Mouse (Mus musculus) lung, embryonic 16.5 days (tissue): ENCODE measurements at regions not wholly inside any gene's neighbourhood (a gene's known extent, or its start where the extent isn't known, plus 50 kb on each side); places are given as distances from the start of the nearest gene placed in this dataset.
A peak's percentile ranks its signal among the peaks of the same experiment; 100 is the strongest.

Experiments
- ATAC-seq: fragments of 200-750 bp; cut with Nextera tagmentation; 2 replicates; pipeline ENCODE4 v1.8.0; 2017; ENCODE audit warnings: low read depth, mild to moderate bottlenecking, moderate library complexity
- H3K27ac ChIP-seq: fragments of 300-500 bp; sonication (generic); 2 replicates; pipeline ENCODE4 v1.5.1; 2014; ENCODE audit warnings: mild to moderate bottlenecking, control low read depth, low read length
- H3K27me3 ChIP-seq: fragments of 300-500 bp; sonication (generic); 2 replicates; pipeline ENCODE4 v1.6.1; 2014; ENCODE audit warnings: low read depth, low read length, mixed read lengths; ENCODE audit not compliant: control insufficient read depth, insufficient read depth
- H3K36me3 ChIP-seq: fragments of 300-500 bp; sonication (generic); 2 replicates; pipeline ENCODE4 v1.6.1; 2014; ENCODE audit warnings: low read length; ENCODE audit not compliant: control insufficient read depth, insufficient read depth
- H3K4me1 ChIP-seq: fragments of 300-500 bp; sonication (generic); replicated peaks from 2 replicates; pipeline ENCODE4 v1.6.1; 2014; ENCODE audit warnings: low read length, mixed read lengths; ENCODE audit not compliant: control insufficient read depth, insufficient read depth
- H3K4me2 ChIP-seq: fragments of 300-500 bp; sonication (generic); 2 replicates; pipeline ENCODE4 v1.6.1; 2014; ENCODE audit warnings: low read depth, low read length, control low read depth
- H3K4me3 ChIP-seq: fragments of 300-500 bp; sonication (generic); 2 replicates; pipeline ENCODE4 v1.5.1; 2014; ENCODE audit warnings: mild to moderate bottlenecking, low read length, control low read depth
- H3K9ac ChIP-seq: fragments of 300-500 bp; sonication (generic); 2 replicates; pipeline ENCODE4 v1.6.1; 2014; ENCODE audit warnings: low read length, control low read depth
- H3K9me3 ChIP-seq: fragments of 300-500 bp; sonication (generic); 2 replicates; pipeline ENCODE4 v1.6.1; 2016; ENCODE audit warnings: low read length; ENCODE audit not compliant: control insufficient read depth
- WGBS: fragments of 180-500 bp; shearing (Covaris S2); extraction: QIAGEN DNeasy Blood & Tissue Kit; methylation state at CpG from one replicate; pipeline ENCODE4 v1.1.7; 2014; 5-methylcytosine and 5-hydroxymethylcytosine counted together

DNA sequence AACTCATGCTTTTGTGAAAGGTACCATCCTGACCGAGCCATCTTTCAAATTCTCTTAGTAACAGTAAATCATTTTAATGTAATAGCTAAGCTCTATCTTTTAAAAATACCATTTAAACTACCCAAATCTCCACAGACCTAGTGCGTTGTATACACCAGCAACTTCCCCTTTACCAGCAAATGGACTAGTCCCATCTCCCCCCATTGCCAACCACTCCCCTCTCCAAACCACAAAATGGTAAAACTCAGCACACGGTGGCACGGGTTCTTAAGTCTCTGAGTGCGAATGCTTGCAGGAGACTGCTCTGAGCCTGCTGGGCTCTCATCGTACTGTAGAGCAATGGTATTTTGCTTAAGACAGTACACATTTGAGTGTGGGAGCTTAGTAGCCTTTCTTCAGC, 106.7 kb upstream of the Atp1b1 start:
- Histone ChIP-seq H3K27me3 (no peaks in the 10 kb centered on the region), H3K27ac (no peak overlapping the region), H3K4me1 (no peaks in the 10 kb centered on the region), H3K4me2 (no peak overlapping the region), H3K9me3 (no peaks in the 10 kb centered on the region), H3K9ac (no peak overlapping the region), H3K4me3 (no peak overlapping the region), H3K36me3 (no peaks in the 10 kb centered on the region)
- no peak for ATAC-seq
- WGBS: 87% methylated on average over 6 of the region's 6 CpGs

DNA sequence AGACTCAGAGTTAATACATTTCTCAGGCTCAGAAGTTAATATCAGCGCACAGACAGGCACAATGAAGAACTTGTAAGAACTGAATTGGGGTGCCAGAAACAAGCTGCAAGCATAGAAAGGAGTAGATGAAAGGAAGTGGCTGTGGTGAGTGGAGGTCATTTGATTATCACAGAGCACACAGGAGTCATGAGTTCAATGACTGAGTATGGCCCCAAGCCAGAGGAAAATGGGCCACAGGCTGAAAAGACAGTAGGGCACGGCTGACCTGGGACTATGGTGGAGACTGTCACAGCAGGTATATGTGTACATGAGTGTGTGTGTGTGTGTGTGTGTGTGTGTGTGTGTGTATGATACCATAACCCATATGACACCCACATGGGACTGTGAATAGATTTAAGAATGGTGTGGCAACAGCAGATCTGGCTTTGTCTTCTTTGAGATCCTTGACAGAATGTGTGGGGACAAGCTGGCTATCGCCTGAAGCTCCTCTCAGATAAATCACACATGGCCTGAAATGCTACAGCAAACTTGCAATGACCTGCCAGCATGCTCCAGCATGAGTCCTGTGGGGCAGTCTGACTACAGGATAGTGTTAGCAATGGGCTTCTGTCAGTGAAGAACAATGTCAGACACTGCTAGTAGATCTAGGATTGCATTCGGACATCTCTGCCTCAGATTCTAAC, 101.5 kb upstream of the Atp1b1 start:
- Histone ChIP-seq H3K4me3 (no peak overlapping the region), H3K9me3 (no peaks in the 10 kb centered on the region), H3K4me1 (no peaks in the 10 kb centered on the region), H3K4me2 (no peak overlapping the region), H3K36me3 (no peaks in the 10 kb centered on the region), H3K27me3 (no peaks in the 10 kb centered on the region), H3K27ac (no peak overlapping the region), H3K9ac (no peak overlapping the region)
- WGBS: 77% methylated on average over 4 of the region's 4 CpGs
- ATAC-seq: no peak

GRCm38 (mm10) chr1:164552658-164553057, 94.5 kb upstream of the Atp1b1 start:
- no peaks in the 10 kb centered on the region for H3K27me3 ChIP-seq
- H3K4me1 ChIP-seq: no peaks in the 10 kb centered on the region
- no peak overlapping the region for H3K4me2 ChIP-seq
- no peak overlapping the region for H3K27ac ChIP-seq
- H3K9me3 ChIP-seq: no peaks in the 10 kb centered on the region
- no peak overlapping the region for H3K9ac ChIP-seq
- H3K36me3 ChIP-seq: no peaks in the 10 kb centered on the region
- no peak for ATAC-seq
- H3K4me3 ChIP-seq: no peak overlapping the region
- 11% methylated on average over 4 of the region's 4 CpGs for WGBS

GRCm38 (mm10) chr1:164551019-164551418, 92.9 kb upstream of the Atp1b1 start:
- ATAC-seq: no peak
- Histone ChIP-seq H3K27ac (no peak overlapping the region), H3K4me2 (no peak overlapping the region), H3K9ac (no peak overlapping the region), H3K4me3 (no peak overlapping the region), H3K36me3 (no peaks in the 10 kb centered on the region), H3K4me1 (no peaks in the 10 kb centered on the region), H3K27me3 (no peaks in the 10 kb centered on the region), H3K9me3 (no peaks in the 10 kb centered on the region)
- 52% methylated on average over 2 of the region's 2 CpGs for WGBS

GRCm38 (mm10) chr1:164550596-164550995, 92.4 kb upstream of the Atp1b1 start:
- H3K27ac ChIP-seq: no peak overlapping the region
- no peak overlapping the region for H3K4me2 ChIP-seq
- no peak overlapping the region for H3K9ac ChIP-seq
- no peaks in the 10 kb centered on the region for H3K36me3 ChIP-seq
- no peak for ATAC-seq
- H3K27me3 ChIP-seq: no peaks in the 10 kb centered on the region
- no peak overlapping the region for H3K4me3 ChIP-seq
- no peaks in the 10 kb centered on the region for H3K4me1 ChIP-seq
- WGBS: 74% methylated on average over 3 of the region's 3 CpGs
- no peaks in the 10 kb centered on the region for H3K9me3 ChIP-seq

DNA sequence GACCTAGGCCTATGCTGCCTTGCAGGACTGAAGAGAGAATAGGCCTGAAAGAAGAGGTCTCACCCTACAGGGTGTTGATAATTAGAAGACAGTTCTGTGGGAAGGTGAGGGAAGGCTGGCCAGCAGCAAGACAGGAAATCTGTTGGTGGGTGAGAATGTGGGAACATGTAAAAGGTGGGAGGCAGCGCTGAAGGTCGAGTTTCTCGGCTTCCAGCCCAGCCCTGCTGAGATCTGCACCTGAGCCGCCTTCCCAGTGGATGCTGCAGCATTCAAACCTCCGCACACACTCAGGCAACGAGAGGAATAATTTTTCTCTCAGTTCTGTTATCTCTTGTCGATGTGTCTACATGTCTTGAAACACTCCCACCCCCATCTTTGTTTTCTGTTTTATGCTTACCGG, 89.9 kb upstream of the Atp1b1 start:
- Histone ChIP-seq H3K27ac (no peak overlapping the region), H3K4me1 (no peaks in the 10 kb centered on the region; the same call in 1 of the 2 replicates), H3K36me3 (no peaks in the 10 kb centered on the region), H3K4me3 (no peak overlapping the region), H3K9me3 (no peaks in the 10 kb centered on the region), H3K4me2 (no peak overlapping the region), H3K9ac (no peak overlapping the region), H3K27me3 (no peaks in the 10 kb centered on the region)
- no peak for ATAC-seq
- 45% methylated on average over 8 of the region's 8 CpGs for WGBS

GRCm38 (mm10) chr1:164545843-164546242, 87.7 kb upstream of the Atp1b1 start:
- no peak overlapping the region for H3K9ac ChIP-seq
- H3K27me3 ChIP-seq: no peaks in the 10 kb centered on the region
- H3K36me3 ChIP-seq: no peaks in the 10 kb centered on the region
- H3K27ac ChIP-seq: no peak overlapping the region
- H3K4me2 ChIP-seq: no peak overlapping the region
- WGBS: 65% methylated on average over 4 of the region's 4 CpGs
- H3K4me3 ChIP-seq: no peak overlapping the region
- H3K4me1 ChIP-seq: no peaks in the 10 kb centered on the region; the same call in 1 of the 2 replicates
- ATAC-seq: no peak
- no peaks in the 10 kb centered on the region for H3K9me3 ChIP-seq

DNA sequence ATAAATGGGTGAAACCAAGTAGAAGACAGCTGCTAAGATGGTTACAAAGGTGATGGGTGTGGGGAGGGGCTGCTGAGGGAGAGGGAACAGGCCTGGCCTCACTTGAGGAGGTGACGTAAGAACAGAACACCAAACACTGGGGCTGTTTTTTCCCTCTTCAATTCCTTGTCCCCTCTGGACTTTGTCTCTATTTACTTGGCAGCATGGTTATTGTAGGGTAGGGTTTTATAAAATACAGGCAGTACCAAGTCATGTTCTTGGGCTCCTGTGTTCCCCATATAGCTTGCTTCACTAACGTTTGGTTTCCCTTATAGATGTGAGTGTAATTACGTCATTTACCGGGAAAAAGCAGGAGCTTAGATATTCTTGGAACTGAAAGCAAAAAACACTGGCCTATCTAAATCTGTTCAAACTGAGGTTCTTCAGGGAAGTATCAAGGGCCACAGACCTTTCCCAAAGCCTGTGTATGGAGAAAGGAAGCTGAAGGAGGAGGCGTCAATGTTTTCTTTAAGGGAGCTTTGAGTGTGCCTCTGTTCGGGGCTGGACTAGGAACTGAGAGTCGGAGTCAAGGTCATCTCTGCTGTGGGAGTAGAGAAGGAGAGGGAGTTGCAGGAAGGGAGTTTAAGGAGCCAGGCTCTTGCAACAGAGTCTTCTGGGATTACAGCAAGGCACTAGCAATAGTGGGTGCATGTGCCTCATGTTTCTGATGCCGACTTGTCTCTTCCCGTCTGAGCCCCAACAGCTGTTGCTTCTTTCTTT, 85.1 kb upstream of the Atp1b1 start:
- WGBS: 43% methylated on average over 9 of the region's 9 CpGs
- Histone ChIP-seq H3K9me3 (no peaks in the 10 kb centered on the region), H3K27me3 (no peaks in the 10 kb centered on the region), H3K4me2 (no peak overlapping the region), H3K4me3 (no peak overlapping the region), H3K9ac (no peak overlapping the region), H3K4me1 (no peaks in the 10 kb centered on the region; the same call in 1 of the 2 replicates), H3K36me3 (no peaks in the 10 kb centered on the region), H3K27ac (no peak overlapping the region)
- peak; percentile 67 for ATAC-seq

DNA sequence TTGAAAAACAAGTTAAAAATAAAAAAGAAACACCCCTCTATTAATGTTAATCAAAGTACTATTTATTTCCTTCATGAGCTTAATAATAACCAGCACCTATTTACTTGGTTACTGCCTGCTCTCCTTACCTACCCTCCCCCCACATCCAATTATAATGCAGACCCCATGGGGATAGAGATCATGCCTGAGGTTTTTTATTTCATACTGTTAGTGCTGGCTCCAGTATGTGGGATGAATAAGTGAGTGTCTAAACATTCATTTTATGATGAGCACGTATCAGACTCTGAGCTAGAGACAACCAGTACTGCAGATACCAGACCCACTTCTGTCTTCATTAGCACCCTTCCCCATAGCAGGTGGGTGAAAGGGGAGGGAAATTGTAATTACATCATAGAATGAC, 83.6 kb upstream of the Atp1b1 start:
- 78% methylated on average over 1 of the region's 1 CpGs for WGBS
- H3K27ac ChIP-seq: no peak overlapping the region
- H3K36me3 ChIP-seq: no peaks in the 10 kb centered on the region
- no peak overlapping the region for H3K9ac ChIP-seq
- H3K4me1 ChIP-seq: no peaks in the 10 kb centered on the region; the same call in 1 of the 2 replicates
- no peaks in the 10 kb centered on the region for H3K27me3 ChIP-seq
- no peak overlapping the region for H3K4me3 ChIP-seq
- H3K9me3 ChIP-seq: no peaks in the 10 kb centered on the region
- H3K4me2 ChIP-seq: no peak overlapping the region
- ATAC-seq: no peak
